Mouse (Mus musculus) hindbrain, embryonic 15.5 days (tissue): ENCODE measurements around the gene Soat2. TPM values are rescaled to one million over a fixed set of nuclear protein-coding genes. Genes with fewer than 3 reads are reported as not detected.

ENCODE experiments used
- ATAC-seq: fragments of 200-750 bp; cut with Nextera tagmentation; 2 replicates; pipeline ENCODE4 v1.8.0; 2017; ENCODE audit warnings: low read depth, moderate number of reproducible peaks, moderate TSS enrichment; ENCODE audit not compliant: low FRiP score
- H3K27ac ChIP-seq: fragments of 300-500 bp; sonication (generic); replicated peaks from 2 replicates; pipeline ENCODE4 v1.5.1; 2015; ENCODE audit warnings: mild to moderate bottlenecking, inconsistent platforms
- H3K27me3 ChIP-seq: fragments of 300-500 bp; sonication (generic); 2 replicates; pipeline ENCODE4 v1.6.1; 2015; ENCODE audit warnings: control low read depth, inconsistent platforms
- H3K36me3 ChIP-seq: fragments of 300-500 bp; sonication (generic); 2 replicates; pipeline ENCODE4 v1.6.1; 2015; ENCODE audit warnings: control low read depth, inconsistent platforms
- H3K4me1 ChIP-seq: fragments of 300-500 bp; sonication (generic); replicated peaks from 2 replicates; pipeline ENCODE4 v1.6.1; 2015; ENCODE audit warnings: control low read depth, inconsistent platforms
- H3K4me2 ChIP-seq: fragments of 300-500 bp; sonication (generic); 2 replicates; pipeline ENCODE4 v1.6.1; 2015; ENCODE audit warnings: moderate library complexity, mild to moderate bottlenecking, inconsistent platforms
- H3K4me3 ChIP-seq: fragments of 300-500 bp; sonication (generic); 2 replicates; pipeline ENCODE4 v1.5.1; 2015; ENCODE audit warnings: mild to moderate bottlenecking, inconsistent platforms
- H3K9ac ChIP-seq: fragments of 300-500 bp; sonication (generic); 2 replicates; pipeline ENCODE4 v1.6.1; 2015; ENCODE audit warnings: inconsistent platforms
- H3K9me3 ChIP-seq: fragments of 300-500 bp; sonication (generic); 2 replicates; pipeline ENCODE4 v1.6.1; 2016; ENCODE audit warnings: control low read depth, inconsistent platforms
- WGBS: fragments of 180-500 bp; shearing (Covaris S2); methylation state at CpG from one replicate; pipeline ENCODE4 v1.1.7; 2015; 5-methylcytosine and 5-hydroxymethylcytosine counted together
- polyA plus RNA-seq: library from polyadenylated mRNA; unstranded; fragments of >200 nt; fragmentation: Nextera tagmentation; extraction: Ambion mirVana; gene quantifications from 2 replicates; pipeline ENCODE4 v1.2.1, GENCODE M21; 2015

The Soat2 gene
- polyA plus RNA-seq, 1 experiment from 2014 or later = 0.06 TPM

GRCm38 (mm10) chr15:102202971-102203834, 52.9 kb downstream of the Soat2 start, which contains the start of gene Zfp740:
TSS of gene Zfp740 (plus strand) at chr15:102203249.
- Histone ChIP-seq H3K36me3 (0 out of 2 replicates have a peak, but pooled peaks cover 4% of the 10 kb centered on the region), H3K9ac (peak within 1 kb of the TSS; percentile 85), H3K27me3 (no peaks in the 10 kb centered on the region), H3K27ac (peak within 1 kb of the TSS; percentile 98), H3K4me1 (peaks cover 49% of the 10 kb centered on the region), H3K4me2 (peak within 1 kb of the TSS; percentile 67), H3K9me3 (no peaks in the 10 kb centered on the region), H3K4me3 (peak within 1 kb of the TSS; percentile 70)
- peak; percentile 97 for ATAC-seq
- under 1% methylated on average over 55 of the region's 68 CpGs for WGBS

GRCm38 (mm10) chr15:102203835-102204381, 53.6 kb downstream of the Soat2 start:
- peak overlapping the region; percentile 85 for H3K9ac ChIP-seq
- peaks cover 11% of the 10 kb centered on the region for H3K36me3 ChIP-seq
- H3K9me3 ChIP-seq = no peaks in the 10 kb centered on the region
- peak; percentile 21 for ATAC-seq
- no peaks in the 10 kb centered on the region for H3K27me3 ChIP-seq
- WGBS = under 1% methylated on average over 30 of the region's 72 CpGs
- H3K4me3 ChIP-seq = peak overlapping the region; percentile 70
- peak overlapping the region; percentile 98 for H3K27ac ChIP-seq
- peaks cover 49% of the 10 kb centered on the region for H3K4me1 ChIP-seq
- H3K4me2 ChIP-seq = peak overlapping the region; percentile 67

GRCm38 (mm10) chr15:102204674-102205505, 54.6 kb downstream of the Soat2 start, which contains the start of gene Csad:
TSS of gene Csad (minus strand) at chr15:102204724.
- WGBS = 47% methylated on average over 19 of the region's 19 CpGs
- peaks cover 49% of the 10 kb centered on the region for H3K4me1 ChIP-seq

GRCm38 (mm10) chr15:102205779-102206178, 55.5 kb downstream of the Soat2 start:
- Histone ChIP-seq H3K4me1 (peaks cover 49% of the 10 kb centered on the region), H3K27me3 (no peaks in the 10 kb centered on the region), H3K9me3 (no peaks in the 10 kb centered on the region), H3K4me3 (peak overlapping the region; percentile 70), H3K27ac (peak overlapping the region; percentile 98), H3K9ac (peak overlapping the region; percentile 34; the same call in 1 of the 2 replicates), H3K36me3 (peaks cover 24% of the 10 kb centered on the region), H3K4me2 (peak overlapping the region; percentile 67)
- 31% methylated on average over 8 of the region's 8 CpGs for WGBS
- peak; percentile 37 for ATAC-seq

More at GRCm38 (mm10) chr15:102204674-102205505, 54.6 kb downstream of the Soat2 start, which contains the start of gene Csad:
- peaks cover 17% of the 10 kb centered on the region for H3K36me3 ChIP-seq
- peak within 1 kb of the TSS; percentile 98 for H3K27ac ChIP-seq
- H3K9me3 ChIP-seq = no peaks in the 10 kb centered on the region
- H3K4me3 ChIP-seq = peak within 1 kb of the TSS; percentile 70
- peak within 1 kb of the TSS; percentile 85 for H3K9ac ChIP-seq
- H3K4me2 ChIP-seq = peak within 1 kb of the TSS; percentile 67
- ATAC-seq = no peak
- no peaks in the 10 kb centered on the region for H3K27me3 ChIP-seq

- 75% methylated on average over 3 of the region's 3 CpGs for WGBS
- Histone ChIP-seq H3K9ac (no peak overlapping the region), H3K4me1 (peaks cover 45% of the 10 kb centered on the region), H3K4me2 (no peak overlapping the region), H3K9me3 (no peaks in the 10 kb centered on the region), H3K4me3 (no peak overlapping the region), H3K27me3 (no peaks in the 10 kb centered on the region), H3K36me3 (peaks cover 37% of the 10 kb centered on the region), H3K27ac (no peak overlapping the region)
- ATAC-seq = no peak
Observed at GRCm38 (mm10) chr15:102207351-102207750, 57.0 kb downstream of the Soat2 start.

- no peaks in the 10 kb centered on the region for H3K9me3 ChIP-seq
- peaks cover 44% of the 10 kb centered on the region for H3K36me3 ChIP-seq
- no peak overlapping the region for H3K4me3 ChIP-seq
- H3K27me3 ChIP-seq = no peaks in the 10 kb centered on the region
- 87% methylated on average over 9 of the region's 9 CpGs for WGBS
- no peak for ATAC-seq
- no peak overlapping the region for H3K4me2 ChIP-seq
- H3K9ac ChIP-seq = no peak overlapping the region
- H3K27ac ChIP-seq = no peak overlapping the region
- peaks cover 39% of the 10 kb centered on the region for H3K4me1 ChIP-seq
Observed at GRCm38 (mm10) chr15:102208092-102208561, 57.8 kb downstream of the Soat2 start.

- Histone ChIP-seq H3K9me3 (no peaks in the 10 kb centered on the region), H3K27ac (no peak overlapping the region), H3K4me1 (peaks cover 39% of the 10 kb centered on the region), H3K36me3 (peaks cover 53% of the 10 kb centered on the region), H3K9ac (no peak overlapping the region), H3K27me3 (no peaks in the 10 kb centered on the region), H3K4me2 (no peak overlapping the region), H3K4me3 (no peak overlapping the region)
- WGBS = 93% methylated on average over 8 of the region's 8 CpGs
- no peak for ATAC-seq
Observed at GRCm38 (mm10) chr15:102209114-102209513, 58.8 kb downstream of the Soat2 start.

- Histone ChIP-seq H3K9ac (no peak overlapping the region), H3K27me3 (no peaks in the 10 kb centered on the region), H3K4me2 (no peak overlapping the region), H3K9me3 (no peaks in the 10 kb centered on the region), H3K27ac (no peak overlapping the region), H3K4me1 (peaks cover 22% of the 10 kb centered on the region), H3K4me3 (no peak overlapping the region), H3K36me3 (peaks cover 56% of the 10 kb centered on the region)
- no peak for ATAC-seq
- 91% methylated on average over 4 of the region's 4 CpGs for WGBS
Observed at GRCm38 (mm10) chr15:102210816-102211215, 60.5 kb downstream of the Soat2 start.

GRCm38 (mm10) chr15:102211895-102212294, 61.6 kb downstream of the Soat2 start:
- no peaks in the 10 kb centered on the region for H3K27me3 ChIP-seq
- ATAC-seq = no peak
- H3K9ac ChIP-seq = no peak overlapping the region
- H3K27ac ChIP-seq = no peak overlapping the region
- no peak overlapping the region for H3K4me2 ChIP-seq
- H3K36me3 ChIP-seq = peaks cover 62% of the 10 kb centered on the region
- peaks cover 11% of the 10 kb centered on the region for H3K4me1 ChIP-seq
- WGBS = 83% methylated on average over 6 of the region's 6 CpGs
- no peak overlapping the region for H3K4me3 ChIP-seq
- H3K9me3 ChIP-seq = no peaks in the 10 kb centered on the region
